Mouse (Mus musculus): ENCODE data around the gene Ankrd34a.

DNA sequence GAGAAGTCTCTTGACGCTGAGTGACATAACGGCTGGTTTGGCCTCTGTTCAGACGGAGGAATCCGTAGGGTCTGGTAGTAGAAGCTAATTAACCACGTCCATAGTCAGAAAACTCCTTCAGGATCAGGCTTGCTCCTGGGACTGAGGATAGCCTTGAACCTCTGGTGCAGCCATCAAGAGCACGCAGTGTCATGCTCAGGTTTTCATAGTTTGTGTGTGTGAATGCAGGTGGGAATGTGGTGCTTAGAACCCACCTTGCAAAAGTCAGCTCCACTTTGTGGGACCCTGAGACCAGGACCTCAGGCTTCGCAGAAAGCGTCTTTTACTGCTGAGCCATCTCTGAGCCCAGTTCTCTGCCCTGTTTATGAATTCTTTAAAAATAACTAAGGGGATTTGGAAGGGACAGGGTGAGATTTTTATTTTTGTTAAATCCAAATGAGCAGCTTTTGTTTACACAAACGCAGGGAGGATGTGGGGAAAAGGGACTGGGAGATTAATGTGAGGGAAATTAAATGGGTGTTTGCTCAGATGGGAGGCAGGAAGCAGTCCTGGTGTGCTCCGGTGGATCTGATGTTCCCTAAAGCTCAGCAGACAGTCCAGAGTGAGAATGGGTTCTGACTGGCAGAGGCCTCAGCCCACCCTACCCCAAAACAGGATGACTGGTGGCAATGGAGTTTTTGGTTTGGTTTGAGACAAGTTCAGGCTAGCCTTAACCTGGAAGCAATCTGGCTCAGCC is 34.3 kb upstream of the Ankrd34a start:
- TF ChIP-seq CTCF (IDR thresholded peaks at IDR 0.05; ENCODE audit: low read depth) (no peak), EP300 (optimal IDR thresholded peaks at IDR 0.05) (no peak)

Data from stomach, postnatal 0 days (tissue).